Mouse (Mus musculus): ENCODE data around the gene Rps6ka1. TPM values are rescaled to one million over a fixed set of nuclear protein-coding genes. Genes with fewer than 3 reads are reported as not detected.

Gene Rps6ka1
- polyA plus RNA-seq, 1 experiment from 2014 or later: 66.5 TPM

- no peaks in the 10 kb centered on the region for H3K36me3 ChIP-seq (ENCODE audit: control insufficient read depth, insufficient read depth, low read length)
- DNase-seq (ENCODE audit: low spot score): no peak
- H3K9me3 ChIP-seq (ENCODE audit: control insufficient read depth, low read length): no peaks in the 10 kb centered on the region
- WGBS: 73% methylated on average over 6 of the region's 6 CpGs
- H3K4me1 ChIP-seq (replicated peaks; ENCODE audit: control insufficient read depth, insufficient read depth, low read length): peaks cover 19% of the 10 kb centered on the region
- H3K27ac ChIP-seq (ENCODE audit: low read depth, low read length): no peak overlapping the region
- H3K27me3 ChIP-seq (replicated peaks; ENCODE audit: control insufficient read depth, insufficient read depth, low read length): no peaks in the 10 kb centered on the region
- H3K4me3 ChIP-seq (ENCODE audit: low read depth, low read length): no peak overlapping the region
- H3K4me2 ChIP-seq: no peak overlapping the region
- H3K9ac ChIP-seq (ENCODE audit: low read depth, low read length): no peak overlapping the region
- no peak for ATAC-seq (replicated peaks; ENCODE audit: low FRiP score)
These were observed 60.2 kb downstream of the Rps6ka1 start for GRCm38 (mm10) chr4:133827354-133827753.

DNA sequence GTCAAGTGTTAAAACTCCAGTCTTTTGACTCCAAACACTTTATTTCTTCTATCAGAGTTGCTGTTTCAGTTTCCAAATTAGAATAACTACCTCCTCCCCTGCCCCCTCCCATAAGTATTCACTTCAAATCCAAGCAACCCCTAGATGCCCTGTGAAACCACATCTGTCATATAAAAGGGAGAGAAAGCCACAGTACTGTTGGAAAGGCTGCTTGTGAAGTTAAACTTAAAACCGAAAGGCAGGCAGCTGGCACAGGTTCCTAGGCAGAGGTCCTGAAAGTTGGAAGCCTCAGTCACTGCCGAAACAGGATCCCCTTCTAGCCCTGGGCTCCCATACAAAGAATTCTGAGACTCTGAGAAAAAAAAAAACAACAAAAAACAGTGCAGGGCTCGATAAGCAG, 61.9 kb downstream of the Rps6ka1 start:
- no peaks in the 10 kb centered on the region for H3K9me3 ChIP-seq (ENCODE audit: control insufficient read depth, low read length)

DNA sequence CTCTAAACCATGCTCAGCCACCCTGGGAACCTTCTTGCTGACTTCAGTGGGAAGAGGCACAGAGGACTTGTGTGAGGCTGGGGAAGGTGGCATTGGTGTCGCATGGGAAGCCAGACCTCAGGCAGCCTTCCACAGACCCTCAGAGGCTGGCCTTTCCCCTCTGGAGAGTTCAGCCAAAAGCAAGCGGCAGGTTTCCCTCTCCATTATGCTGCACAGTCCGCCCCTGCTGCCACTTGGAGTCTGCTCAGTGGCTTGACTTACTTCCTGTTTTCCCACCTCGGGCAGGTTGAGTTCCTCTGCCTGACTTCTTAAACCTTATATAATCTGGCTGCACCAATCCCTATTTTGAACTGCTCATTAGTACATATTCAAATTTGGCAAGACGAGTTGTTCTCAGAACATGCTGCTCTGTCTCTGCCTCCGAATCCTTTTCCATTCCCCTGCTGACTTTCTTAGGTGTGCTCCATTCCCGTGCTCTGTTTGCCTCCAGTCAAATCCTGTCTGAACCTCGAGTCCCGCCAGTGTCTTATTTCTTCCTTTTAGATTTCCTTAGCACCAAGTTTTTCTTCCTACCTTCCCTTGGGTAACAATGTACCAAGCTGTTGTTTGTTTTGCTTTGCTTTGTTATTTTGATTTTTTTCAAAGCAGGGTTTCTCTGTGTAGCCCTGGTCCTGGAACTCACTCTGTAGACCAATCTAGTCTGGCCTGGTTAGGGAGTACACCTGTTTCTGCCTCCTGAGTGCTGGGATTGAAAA, 66.6 kb downstream of the Rps6ka1 start:
- Histone ChIP-seq H3K36me3 (ENCODE audit: control insufficient read depth, insufficient read depth, low read length) (no peaks in the 10 kb centered on the region), H3K4me1 (replicated peaks; ENCODE audit: control insufficient read depth, insufficient read depth, low read length) (peaks cover 12% of the 10 kb centered on the region), H3K9me3 (ENCODE audit: control insufficient read depth, low read length) (no peaks in the 10 kb centered on the region), H3K9ac (ENCODE audit: low read depth, low read length) (no peak overlapping the region), H3K27me3 (replicated peaks; ENCODE audit: control insufficient read depth, insufficient read depth, low read length) (no peaks in the 10 kb centered on the region), H3K4me3 (ENCODE audit: low read depth, low read length) (no peak overlapping the region), H3K4me2 (peak overlapping the region; percentile 3; the same call in 1 of the 2 replicates), H3K27ac (ENCODE audit: low read depth, low read length) (no peak overlapping the region)
- no peak for ATAC-seq (replicated peaks; ENCODE audit: low FRiP score)
- 42% methylated on average over 9 of the region's 9 CpGs for WGBS
- DNase-seq (ENCODE audit: low spot score): no peak

More for the DNA sequence above, 61.9 kb downstream of the Rps6ka1 start:
- Histone ChIP-seq H3K9ac (ENCODE audit: low read depth, low read length) (no peak overlapping the region), H3K4me2 (no peak overlapping the region), H3K4me1 (replicated peaks; ENCODE audit: control insufficient read depth, insufficient read depth, low read length) (peaks cover 22% of the 10 kb centered on the region), H3K4me3 (ENCODE audit: low read depth, low read length) (no peak overlapping the region), H3K27ac (ENCODE audit: low read depth, low read length) (no peak overlapping the region), H3K27me3 (replicated peaks; ENCODE audit: control insufficient read depth, insufficient read depth, low read length) (no peaks in the 10 kb centered on the region), H3K36me3 (ENCODE audit: control insufficient read depth, insufficient read depth, low read length) (no peaks in the 10 kb centered on the region)
- ATAC-seq (replicated peaks; ENCODE audit: low FRiP score) (no peak), DNase-seq (ENCODE audit: low spot score) (no peak)
- WGBS: 58% methylated on average over 3 of the region's 3 CpGs

- 43% methylated on average over 4 of the region's 4 CpGs for WGBS
- H3K27ac ChIP-seq (ENCODE audit: low read depth, low read length): no peak overlapping the region
These were observed 67.4 kb downstream of the Rps6ka1 start for GRCm38 (mm10) chr4:133820166-133820565.

DNA sequence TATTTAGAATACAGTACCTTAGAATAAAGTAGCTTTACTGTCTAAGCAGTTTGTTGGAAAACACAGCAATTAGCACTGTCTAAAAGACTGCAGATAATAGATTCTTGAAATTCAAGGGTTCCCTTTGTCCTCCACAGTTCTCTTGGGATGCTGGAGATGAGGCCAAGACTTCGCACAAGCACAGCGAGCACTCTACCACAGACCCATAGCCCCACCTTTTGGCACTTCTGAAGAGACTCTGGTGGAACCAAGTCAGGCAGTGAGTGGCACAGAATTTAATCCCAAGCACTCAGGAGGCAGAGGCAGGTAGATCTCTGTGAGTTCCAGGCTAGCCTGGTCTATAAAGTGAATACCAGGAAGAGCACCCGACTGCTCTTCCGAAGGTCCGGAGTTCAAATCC, 70.2 kb downstream of the Rps6ka1 start:
- Histone ChIP-seq H3K27me3 (replicated peaks; ENCODE audit: control insufficient read depth, insufficient read depth, low read length) (no peaks in the 10 kb centered on the region), H3K36me3 (ENCODE audit: control insufficient read depth, insufficient read depth, low read length) (no peaks in the 10 kb centered on the region), H3K4me3 (ENCODE audit: low read depth, low read length) (no peak overlapping the region), H3K4me2 (no peak overlapping the region), H3K9ac (ENCODE audit: low read depth, low read length) (no peak overlapping the region), H3K9me3 (ENCODE audit: control insufficient read depth, low read length) (no peaks in the 10 kb centered on the region), H3K4me1 (replicated peaks; ENCODE audit: control insufficient read depth, insufficient read depth, low read length) (peaks cover 26% of the 10 kb centered on the region), H3K27ac (ENCODE audit: low read depth, low read length) (no peak overlapping the region)
- DNase-seq (ENCODE audit: low spot score) (no peak), ATAC-seq (replicated peaks; ENCODE audit: low FRiP score) (no peak)
- 92% methylated on average over 5 of the region's 5 CpGs for WGBS

More at GRCm38 (mm10) chr4:133820166-133820565, 67.4 kb downstream of the Rps6ka1 start:
- ATAC-seq (replicated peaks; ENCODE audit: low FRiP score) (no peak), DNase-seq (ENCODE audit: low spot score) (no peak)
- no peaks in the 10 kb centered on the region for H3K9me3 ChIP-seq (ENCODE audit: control insufficient read depth, low read length)
- H3K4me3 ChIP-seq (ENCODE audit: low read depth, low read length): no peak overlapping the region
- no peak overlapping the region for H3K9ac ChIP-seq (ENCODE audit: low read depth, low read length)
- no peak overlapping the region for H3K4me2 ChIP-seq
- H3K27me3 ChIP-seq (replicated peaks; ENCODE audit: control insufficient read depth, insufficient read depth, low read length): no peaks in the 10 kb centered on the region
- no peaks in the 10 kb centered on the region for H3K36me3 ChIP-seq (ENCODE audit: control insufficient read depth, insufficient read depth, low read length)
- peaks cover 20% of the 10 kb centered on the region for H3K4me1 ChIP-seq (replicated peaks; ENCODE audit: control insufficient read depth, insufficient read depth, low read length)

DNA sequence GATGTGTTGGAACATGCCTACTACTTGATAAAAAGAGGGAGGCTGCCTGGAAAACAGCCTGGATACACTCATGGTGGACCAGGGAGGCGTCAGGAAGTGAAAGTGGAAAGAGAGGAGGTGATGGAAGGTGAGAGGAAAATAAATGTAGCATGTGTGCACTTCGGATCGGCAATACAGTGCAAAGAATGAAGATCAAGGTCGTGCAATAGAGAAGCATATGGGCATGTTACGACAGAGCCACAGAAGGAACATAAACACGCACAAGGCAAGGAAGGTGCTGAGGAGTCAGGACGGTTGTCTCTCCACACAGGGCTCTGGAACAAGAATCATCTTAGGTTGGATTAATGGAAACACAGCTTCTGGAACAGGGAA, 71.1 kb downstream of the Rps6ka1 start:
- ATAC-seq (replicated peaks; ENCODE audit: low FRiP score): no peak
- 30% methylated on average over 7 of the region's 7 CpGs for WGBS
- H3K9ac ChIP-seq (ENCODE audit: low read depth, low read length): no peak overlapping the region
- H3K4me3 ChIP-seq (ENCODE audit: low read depth, low read length): no peak overlapping the region
- H3K4me1 ChIP-seq (replicated peaks; ENCODE audit: control insufficient read depth, insufficient read depth, low read length): peaks cover 27% of the 10 kb centered on the region
- H3K9me3 ChIP-seq (ENCODE audit: control insufficient read depth, low read length): no peaks in the 10 kb centered on the region
- H3K27ac ChIP-seq (ENCODE audit: low read depth, low read length): no peak overlapping the region
- DNase-seq (ENCODE audit: low spot score): no peak
- H3K36me3 ChIP-seq (ENCODE audit: control insufficient read depth, insufficient read depth, low read length): no peaks in the 10 kb centered on the region
- H3K27me3 ChIP-seq (replicated peaks; ENCODE audit: control insufficient read depth, insufficient read depth, low read length): no peaks in the 10 kb centered on the region
- peak overlapping the region; percentile 73 for H3K4me2 ChIP-seq

GRCm38 (mm10) chr4:133815635-133816503, 71.7 kb downstream of the Rps6ka1 start:
- DNase-seq (ENCODE audit: low spot score): no peak
- H3K4me1 ChIP-seq (replicated peaks; ENCODE audit: control insufficient read depth, insufficient read depth, low read length): peaks cover 24% of the 10 kb centered on the region

DNA sequence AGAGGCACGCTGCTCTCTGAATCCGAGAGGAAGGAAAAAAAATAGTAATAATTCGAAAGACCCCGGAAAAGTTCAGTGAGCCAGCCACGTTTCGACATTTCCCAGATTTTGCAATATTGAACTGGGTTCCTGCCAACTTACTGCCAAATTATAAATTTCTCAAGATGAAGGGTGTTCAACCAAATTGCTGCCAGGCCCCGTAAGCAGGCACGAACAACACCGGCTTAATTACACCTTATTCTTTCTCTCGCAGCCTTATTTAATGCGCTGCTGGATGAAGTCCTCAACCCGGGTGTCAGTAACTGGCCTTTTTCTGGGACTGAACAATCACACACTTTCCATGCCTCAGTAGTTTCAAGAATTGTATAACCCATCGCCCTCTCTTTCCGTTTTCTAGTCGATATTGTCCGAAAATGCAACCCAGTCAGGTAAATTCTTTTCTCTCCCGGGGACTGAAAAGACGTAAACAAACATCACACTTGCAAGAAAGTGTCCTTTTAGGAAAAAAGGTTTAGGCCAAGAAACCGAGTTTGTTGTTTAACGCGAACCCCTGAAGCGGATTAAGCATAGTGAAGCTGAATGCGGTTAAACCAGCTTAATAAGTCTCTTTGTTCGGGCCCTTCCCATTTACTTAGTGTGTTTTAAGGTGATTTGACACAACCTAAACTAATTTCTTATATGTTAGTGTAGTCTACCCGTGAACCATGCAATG, 72.6 kb downstream of the Rps6ka1 start:
- Histone ChIP-seq H3K27ac (ENCODE audit: low read depth, low read length) (peak overlapping the region; percentile 100), H3K4me3 (ENCODE audit: low read depth, low read length) (peak overlapping the region; percentile 71), H3K4me1 (replicated peaks; ENCODE audit: control insufficient read depth, insufficient read depth, low read length) (peaks cover 19% of the 10 kb centered on the region), H3K4me2 (peak overlapping the region; percentile 73), H3K9ac (ENCODE audit: low read depth, low read length) (peak overlapping the region; percentile 93), H3K9me3 (ENCODE audit: control insufficient read depth, low read length) (no peaks in the 10 kb centered on the region), H3K36me3 (ENCODE audit: control insufficient read depth, insufficient read depth, low read length) (no peaks in the 10 kb centered on the region), H3K27me3 (replicated peaks; ENCODE audit: control insufficient read depth, insufficient read depth, low read length) (no peaks in the 10 kb centered on the region)
- DNase-seq (ENCODE audit: low spot score) (peak; percentile 44), ATAC-seq (replicated peaks; ENCODE audit: low FRiP score) (no peak)
- 15% methylated on average over 25 of the region's 25 CpGs for WGBS

More at GRCm38 (mm10) chr4:133815635-133816503, 71.7 kb downstream of the Rps6ka1 start:
- Histone ChIP-seq H3K36me3 (ENCODE audit: control insufficient read depth, insufficient read depth, low read length) (no peaks in the 10 kb centered on the region), H3K4me3 (ENCODE audit: low read depth, low read length) (no peak overlapping the region; the same call in 1 of the 2 replicates), H3K9me3 (ENCODE audit: control insufficient read depth, low read length) (no peaks in the 10 kb centered on the region), H3K4me2 (peak overlapping the region; percentile 73), H3K9ac (ENCODE audit: low read depth, low read length) (peak overlapping the region; percentile 93), H3K27ac (ENCODE audit: low read depth, low read length) (peak overlapping the region; percentile 54; the same call in 1 of the 2 replicates), H3K27me3 (replicated peaks; ENCODE audit: control insufficient read depth, insufficient read depth, low read length) (no peaks in the 10 kb centered on the region)
- no peak for ATAC-seq (replicated peaks; ENCODE audit: low FRiP score)
- 17% methylated on average over 16 of the region's 16 CpGs for WGBS
